Mouse (Mus musculus) brain, embryonic 14.5 days (tissue): ENCODE measurements around the gene Nek3. TPM values are rescaled to one million over a fixed set of nuclear protein-coding genes. Genes with fewer than 3 reads are reported as not detected.

Source experiments
- DNase-seq: peaks from one replicate; pipeline ENCODE4 v3.0.0-alpha.2; 2011; ENCODE audit warnings: low read depth
- CTCF ChIP-seq: fragments of 200-500 bp; IDR thresholded peaks from 2 replicates; pipeline ENCODE4 v1.5.1; 2012; ENCODE audit warnings: inconsistent platforms, mild to moderate bottlenecking, moderate library complexity, borderline replicate concordance; ENCODE audit not compliant: insufficient read depth, insufficient read length; ENCODE audit errors: extremely low read depth
- POLR2A ChIP-seq: fragments of 200-500 bp; IDR thresholded peaks from 2 replicates; pipeline ENCODE4 v1.6.1; 2012; ENCODE audit warnings: mild to moderate bottlenecking, inconsistent platforms, borderline replicate concordance; ENCODE audit not compliant: poor library complexity, insufficient read depth, insufficient read length, severe bottlenecking; ENCODE audit errors: extremely low read depth
- polyA plus RNA-seq: library from polyadenylated mRNA; depleted of rRNA; stranded (reverse); fragments of >200 nt; gene quantifications from 2 replicates; pipeline ENCODE4 v1.2.3, GENCODE M21; 2012; rRNA removed

Nek3 gene
- polyA plus RNA-seq, 1 experiment = 7.7 TPM

- TF ChIP-seq POLR2A (no peak), CTCF (no peak)
- no peak for DNase-seq
Observed at GRCm38 (mm10) chr8:22142592-22142991, 23.6 kb downstream of the Nek3 start.

GRCm38 (mm10) chr8:22141836-22142385, 24.3 kb downstream of the Nek3 start:
- TF ChIP-seq POLR2A = no peak
- no peak for TF ChIP-seq CTCF
- DNase-seq = no peak

- DNase-seq = peak; percentile 34
Observed at GRCm38 (mm10) chr8:22136462-22136861, 29.8 kb downstream of the Nek3 start.

- TF ChIP-seq CTCF (no peak), POLR2A (no peak)
- DNase-seq = no peak
Observed at GRCm38 (mm10) chr8:22134750-22135135, 31.5 kb downstream of the Nek3 start.

GRCm38 (mm10) chr8:22134078-22134749, 32.0 kb downstream of the Nek3 start:
- TF ChIP-seq CTCF (no peak), POLR2A (no peak)

GRCm38 (mm10) chr8:22132062-22132461, 34.2 kb downstream of the Nek3 start:
- TF ChIP-seq POLR2A (no peak), CTCF (no peak)

More at GRCm38 (mm10) chr8:22134078-22134749, 32.0 kb downstream of the Nek3 start:
- DNase-seq = no peak

GRCm38 (mm10) chr8:22124220-22125152, 41.7 kb downstream of the Nek3 start, which contains the start of gene Nek5:
Gene Nek5, minus strand, starts transcription at chr8:22125053.
- peak; percentile 79 for DNase-seq
- TF ChIP-seq CTCF = peak; percentile 48; the same call in 1 of the 2 replicates
- no peak for TF ChIP-seq POLR2A

More at GRCm38 (mm10) chr8:22132062-22132461, 34.2 kb downstream of the Nek3 start:
- no peak for DNase-seq

- DNase-seq = no peak
- TF ChIP-seq CTCF = no peak
- no peak for TF ChIP-seq POLR2A
Observed at GRCm38 (mm10) chr8:22107020-22107419, 59.2 kb downstream of the Nek3 start.

- peak; percentile 37 for DNase-seq
- peak; percentile 50; the same call in 1 of the 2 replicates for TF ChIP-seq CTCF
- no peak for TF ChIP-seq POLR2A
Observed at GRCm38 (mm10) chr8:22091568-22091967, 74.7 kb downstream of the Nek3 start.

- no peak for TF ChIP-seq CTCF
- TF ChIP-seq POLR2A = no peak
- no peak for DNase-seq
Observed at GRCm38 (mm10) chr8:22089226-22089625, 77.0 kb downstream of the Nek3 start.

- DNase-seq = no peak
- no peak for TF ChIP-seq CTCF
Observed at GRCm38 (mm10) chr8:22079313-22080007, 86.8 kb downstream of the Nek3 start.

Other genes starting within 250 kb of the Nek3 start
- gene Defb15, start 233.7 kb downstream of the Nek3 start, polyA plus RNA-seq = not detected in 2 replicates
- not detected in 2 replicates for gene Defb35, start 228.1 kb downstream of the Nek3 start, polyA plus RNA-seq
- gene Defb13, start 219.7 kb downstream of the Nek3 start, polyA plus RNA-seq = not detected in 2 replicates
- gene Fam90a1a, start 207.7 kb downstream of the Nek3 start, polyA plus RNA-seq = not detected in 2 replicates
- gene Ccdc70, start 196.7 kb downstream of the Nek3 start, polyA plus RNA-seq = not detected in 2 replicates
- gene Atp7b, start 106.1 kb downstream of the Nek3 start, polyA plus RNA-seq = 2.1 and 2.5 TPM in 2 replicates
- 10.0 and 14.8 TPM in 2 replicates for gene Alg11, start 105.7 kb downstream of the Nek3 start, polyA plus RNA-seq
- 0.57 and 0.79 TPM in 2 replicates for gene Nek5, start 41.4 kb downstream of the Nek3 start, polyA plus RNA-seq
- 16.7 and 23.6 TPM in 2 replicates for gene Ckap2, start 19.4 kb upstream of the Nek3 start, polyA plus RNA-seq
- 21.3 and 29.2 TPM in 2 replicates for gene Vps36, start 26.4 kb upstream of the Nek3 start, polyA plus RNA-seq
- gene Thsd1, start 60.9 kb upstream of the Nek3 start, polyA plus RNA-seq = 7.3 and 8.8 TPM in 2 replicates
- gene Tpte, start 117.0 kb upstream of the Nek3 start, polyA plus RNA-seq = 0.03 TPM in 1 of 2 replicates, not detected in the other
- gene Slc25a15, start 232.2 kb upstream of the Nek3 start, polyA plus RNA-seq = 5.8 and 6.3 TPM in 2 replicates
- 16.0 and 18.5 TPM in 2 replicates for gene Mrps31, start 244.9 kb upstream of the Nek3 start, polyA plus RNA-seq